Mouse (Mus musculus) bone marrow, adult 2 months (tissue): ENCODE measurements at regions not wholly inside any gene's neighbourhood (a gene's known extent, or its start where the extent isn't known, plus 50 kb on each side); places are given as distances from the start of the nearest gene placed in this dataset.

Experiments
- CTCF ChIP-seq: fragments of 200-500 bp; IDR thresholded peaks from 2 replicates; pipeline ENCODE4 v1.5.1; 2011; ENCODE audit warnings: low read length, control low read depth; ENCODE audit not compliant: control insufficient read depth, insufficient read depth
- POLR2A ChIP-seq: fragments of 200-500 bp; IDR thresholded peaks from 2 replicates; pipeline ENCODE4 v1.6.1; 2011; ENCODE audit warnings: low read depth, mild to moderate bottlenecking, control low read depth, low read length, borderline replicate concordance; ENCODE audit not compliant: control insufficient read depth

GRCm38 (mm10) chr2:178579571-178579970 lies 149.2 kb downstream of the Cdh26 start:
- no peak for TF ChIP-seq CTCF
- TF ChIP-seq POLR2A, result no peak
